In genomic region chr11:58013100-58013499, GRCm38 (mm10) we compare ENCODE assay signal across 13 mouse cellular contexts.
"Had no signal": no experiment of that assay in that cellular context is flagged by ENCODE, and none has a peak within 500 bp of the region (broad histone marks: within the 10 kb centered on the region; RNA-seq: fewer than 3 reads in every experiment).

No protein-coding gene starts in this region.

- ATAC-seq: midbrain, embryonic 16.5 days had no signal

- DNase-seq: kidney, adult 8-10 months; kidney, postnatal 25 days; lung, adult 18-20 months; retina, postnatal 1 day; right cerebral cortex, postnatal 14 days; thymus, adult 2 months; thymus, postnatal 25 days had no signal

- H3K9ac ChIP-seq: midbrain, embryonic 12.5 days; neural tube, embryonic 13.5 days; stomach, embryonic 15.5 days had no signal

- H3K4me3 ChIP-seq: left cerebral cortex, adult 2 months; limb, embryonic 10.5 days; midbrain, embryonic 12.5 days; neural tube, embryonic 13.5 days; stomach, embryonic 15.5 days had no signal

- H3K36me3 ChIP-seq: limb, embryonic 10.5 days; midbrain, embryonic 12.5 days; neural tube, embryonic 13.5 days; stomach, embryonic 15.5 days had no signal

- H3K9me3 ChIP-seq: limb, embryonic 10.5 days; midbrain, embryonic 12.5 days; neural tube, embryonic 13.5 days; stomach, embryonic 15.5 days had no signal

- H3K27ac ChIP-seq: left cerebral cortex, adult 2 months; limb, embryonic 10.5 days; midbrain, embryonic 12.5 days; neural tube, embryonic 13.5 days; stomach, embryonic 15.5 days had no signal

- H3K4me2 ChIP-seq: midbrain, embryonic 12.5 days; neural tube, embryonic 13.5 days; stomach, embryonic 15.5 days had no signal

- H3K27me3 ChIP-seq: midbrain, embryonic 12.5 days; neural tube, embryonic 13.5 days; stomach, embryonic 15.5 days had no signal
